Mouse (Mus musculus) liver, adult 2 months (tissue): ENCODE results near the gene Rarg.

Experiments
- CTCF ChIP-seq: fragments of 200-500 bp; IDR thresholded peaks from 2 replicates; pipeline ENCODE4 v1.5.1; 2011; ENCODE audit warnings: low read depth, low read length, control low read depth
- POLR2A ChIP-seq: fragments of 200-500 bp; IDR thresholded peaks from 2 replicates; pipeline ENCODE4 v1.6.1; 2011; ENCODE audit warnings: low read length, control low read depth; ENCODE audit not compliant: insufficient read depth; ENCODE audit errors: extremely low read depth

DNA sequence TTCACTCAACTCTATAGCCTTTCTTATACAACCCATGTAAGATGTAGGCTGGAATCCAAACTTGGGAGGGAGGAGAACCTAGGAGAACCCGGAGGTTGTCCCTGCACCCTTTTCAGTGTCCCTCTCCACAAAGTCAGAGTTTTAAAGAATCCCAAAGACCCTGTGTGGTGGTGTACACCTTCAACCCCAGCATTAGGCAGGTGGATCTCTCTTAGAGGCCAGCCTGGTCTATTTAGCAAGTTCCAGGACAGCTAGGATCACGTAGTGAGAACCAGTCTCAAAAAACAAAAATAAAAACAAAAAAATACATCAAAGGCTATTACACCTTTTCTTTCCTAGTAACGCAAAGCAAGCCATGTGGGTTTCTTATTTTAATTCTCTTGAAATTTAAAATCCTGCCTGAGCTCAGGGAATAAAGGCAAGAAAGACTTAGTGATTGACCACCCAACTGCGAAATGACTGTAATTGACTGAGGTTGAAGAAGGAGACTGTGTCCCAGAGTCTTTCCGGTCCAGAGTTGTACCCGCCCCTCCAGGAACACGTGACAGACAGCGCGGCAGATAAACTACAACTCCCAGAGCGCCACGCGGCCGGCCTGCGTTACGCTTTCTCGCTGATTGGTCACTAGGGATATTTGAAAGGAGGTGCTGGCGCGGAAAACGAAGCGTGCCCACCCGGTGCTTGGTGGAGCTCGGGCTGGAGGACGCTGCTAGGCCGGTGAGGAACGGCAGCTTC, 38.5 kb upstream of the Rarg start, which contains the start of gene Espl1:
- no peak for TF ChIP-seq CTCF
- no peak for TF ChIP-seq POLR2A
